Mouse (Mus musculus) liver, embryonic 14.5 days (tissue): ENCODE data around the gene Tex46. TPM values are rescaled to one million over a fixed set of nuclear protein-coding genes. Genes with fewer than 3 reads are reported as not detected.

Experiments used
- ATAC-seq: fragments of 200-750 bp; cut with Nextera tagmentation; 2 replicates; pipeline ENCODE4 v1.8.0; 2017; ENCODE audit warnings: moderate number of reproducible peaks, mild to moderate bottlenecking, moderate library complexity; ENCODE audit not compliant: insufficient read depth
- DNase-seq, 3 experiments: peaks; one replicate each; pipeline ENCODE4 v3.0.0-alpha.2; 2012 to 2013; ENCODE audit warnings: low read depth in 3 of 3, low spot score in 3 of 3
- H3K27ac ChIP-seq: fragments of 300-500 bp; sonication (generic); 2 replicates; pipeline ENCODE4 v1.5.1; 2014; ENCODE audit warnings: moderate library complexity, mild to moderate bottlenecking, control low read depth, inconsistent platforms
- H3K27me3 ChIP-seq: fragments of 300-500 bp; sonication (generic); 2 replicates; pipeline ENCODE4 v1.6.1; 2014; ENCODE audit warnings: mild to moderate bottlenecking, low read length, moderate library complexity; ENCODE audit not compliant: control insufficient read depth, insufficient read depth
- H3K36me3 ChIP-seq: fragments of 300-500 bp; sonication (generic); replicated peaks from 2 replicates; pipeline ENCODE4 v1.6.1; 2014; ENCODE audit warnings: low read depth; ENCODE audit not compliant: control insufficient read depth, insufficient read depth
- H3K4me1 ChIP-seq, 2 experiments: fragments of 200-500 bp in 1 of 2; fragments of 300-500 bp in 1 of 2; sonication (generic) in 1 of 2; replicated peaks; 2 replicates each; pipeline ENCODE4 v1.6.1; 2012 to 2014; ENCODE audit warnings: antibody characterized with exemption in 1 of 2, inconsistent platforms in 1 of 2, low read length in 1 of 2; ENCODE audit not compliant: control insufficient read depth in 2 of 2, insufficient read depth in 2 of 2
- H3K4me2 ChIP-seq: fragments of 300-500 bp; sonication (generic); 2 replicates; pipeline ENCODE4 v1.6.1; 2014; ENCODE audit warnings: low read depth, mild to moderate bottlenecking, control low read depth, moderate library complexity
- H3K4me3 ChIP-seq, 2 experiments: fragments of 200-500 bp in 1 of 2; fragments of 300-500 bp in 1 of 2; sonication (generic) in 1 of 2; 2 replicates each; pipeline ENCODE4 v1.5.1; 2012 to 2014; ENCODE audit warnings: low read depth in 2 of 2, low read length in 2 of 2, mild to moderate bottlenecking in 2 of 2, control low read depth in 1 of 2, inconsistent platforms in 1 of 2, moderate library complexity in 1 of 2; ENCODE audit not compliant: insufficient read depth in 1 of 2
- H3K9ac ChIP-seq: fragments of 300-500 bp; sonication (generic); replicated peaks from 2 replicates; pipeline ENCODE4 v1.6.1; 2014; ENCODE audit warnings: mild to moderate bottlenecking, control low read depth, moderate library complexity
- H3K9me3 ChIP-seq: fragments of 300-500 bp; sonication (generic); 2 replicates; pipeline ENCODE4 v1.6.1; 2016; ENCODE audit warnings: low read length, mixed read lengths; ENCODE audit not compliant: control insufficient read depth
- CTCF ChIP-seq: IDR thresholded peaks from 2 replicates; pipeline ENCODE4 v1.5.1; 2016; ENCODE audit warnings: antibody characterized with exemption, low read depth, control low read depth
- EP300 ChIP-seq: IDR thresholded peaks from 2 replicates; pipeline ENCODE4 v1.6.1; 2016; ENCODE audit warnings: antibody characterized with exemption, low read depth
- WGBS: fragments of 180-500 bp; shearing (Covaris S2); extraction: QIAGEN DNeasy Blood & Tissue Kit; methylation state at CpG from one replicate; pipeline ENCODE4 v1.1.7; 2014; ENCODE audit not compliant: insufficient replicate concordance; 5-methylcytosine and 5-hydroxymethylcytosine counted together
- microRNA-seq: library from miRNA; unstranded; fragments of <30 nt; microRNA quantifications from one replicate; pipeline ENCODE4, GENCODE M21; 2016
- polyA plus RNA-seq, 2 experiments: library from polyadenylated mRNA; depleted of rRNA in 1 of 2; stranded (reverse) in 1 of 2; unstranded in 1 of 2; fragments of >200 nt; fragmentation: Nextera tagmentation in 1 of 2; extraction: Ambion mirVana in 1 of 2; gene quantifications; 2 replicates each; pipeline versions ENCODE4 v1.2.1 to v1.2.3; 2012 to 2014

The Tex46 gene
- polyA plus RNA-seq, 2 experiments: not detected

DNA sequence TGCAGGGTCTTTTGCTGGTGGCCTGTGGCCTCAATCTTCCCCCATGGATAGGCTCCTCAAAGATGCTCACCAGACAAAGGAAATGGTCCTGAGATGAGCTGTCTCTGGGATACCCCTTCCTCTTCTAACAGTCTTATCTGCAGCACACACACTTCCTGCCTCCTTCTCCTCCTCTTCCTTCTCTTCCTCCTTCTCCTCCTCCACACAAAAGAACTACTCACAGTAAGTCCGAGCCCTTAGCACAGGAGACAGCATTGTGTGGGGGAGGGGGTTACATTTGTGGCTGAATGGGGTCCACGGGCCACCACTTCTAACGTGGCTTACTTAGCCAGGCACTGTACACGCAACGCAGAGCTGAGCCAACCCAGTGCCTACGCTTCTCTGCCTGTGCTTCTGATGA lies 42.8 kb downstream of the Tex46 start:
- Histone ChIP-seq H3K9me3 (no peaks in the 10 kb centered on the region), H3K27ac (no peak overlapping the region), H3K36me3 (no peaks in the 10 kb centered on the region), H3K4me2 (no peak overlapping the region), H3K4me1 (peaks cover 0 to 4% of the 10 kb centered on the region in 2 experiments; a peak in 1 of 4 replicates), H3K9ac (no peak overlapping the region), H3K4me3 (no peak overlapping the region), H3K27me3 (no peaks in the 10 kb centered on the region)
- 9% methylated on average over 6 of the region's 6 CpGs for WGBS
- DNase-seq (no peak), ATAC-seq (peak; percentile 28; the same call in 1 of the 2 replicates)
- TF ChIP-seq EP300 (no peak), CTCF (no peak)

DNA sequence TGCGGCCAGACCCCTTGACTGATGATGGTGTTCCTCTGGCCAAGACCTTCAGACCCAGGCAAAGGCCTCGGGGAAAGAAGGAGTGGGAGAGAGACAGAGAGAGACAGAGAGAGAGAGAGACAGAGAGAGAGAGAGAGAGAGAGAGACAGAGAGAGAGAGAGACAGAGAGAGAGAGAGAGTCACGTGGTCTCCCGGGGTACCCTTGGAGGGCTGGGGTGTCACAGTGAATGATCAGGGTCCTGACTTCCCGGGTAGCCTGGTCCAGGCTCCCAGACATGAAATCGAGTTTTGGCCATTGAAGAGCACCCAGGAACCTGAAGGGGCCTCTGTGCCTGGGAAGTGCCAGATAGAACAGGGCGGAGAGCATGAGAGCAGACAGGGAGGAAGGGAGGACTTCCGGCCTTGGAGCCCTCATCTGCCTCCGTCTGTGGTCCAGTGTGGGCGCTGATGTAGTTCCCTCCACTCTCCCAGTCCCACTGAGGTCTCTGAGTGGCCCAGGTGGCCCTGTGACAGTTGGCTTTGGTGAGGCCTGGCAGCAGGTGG lies 43.5 kb downstream of the Tex46 start:
- H3K27ac ChIP-seq: no peak overlapping the region
- no peak overlapping the region for H3K4me2 ChIP-seq

DNA sequence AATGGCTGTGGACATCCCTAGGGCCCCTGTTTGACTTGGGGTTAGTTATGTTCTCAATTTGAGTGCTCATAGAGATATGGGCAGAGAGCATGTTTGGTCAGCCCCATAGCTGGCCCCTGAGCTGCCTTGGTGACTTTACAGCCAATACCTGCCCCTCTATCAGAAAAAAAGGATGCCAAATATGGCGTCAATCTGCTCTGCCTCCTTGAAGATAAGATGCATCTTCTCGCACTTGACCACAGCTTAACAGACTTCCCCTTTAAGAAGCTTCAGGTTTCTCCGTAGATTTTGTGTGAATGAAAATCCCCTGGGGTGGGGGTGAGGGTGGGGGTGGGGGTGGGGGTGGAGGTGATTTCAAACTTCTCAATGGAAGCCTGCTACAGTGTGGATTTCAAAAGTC lies 47.7 kb downstream of the Tex46 start:
- H3K36me3 ChIP-seq: no peaks in the 10 kb centered on the region
- no peak overlapping the region for H3K27ac ChIP-seq
- no peak overlapping the region for H3K4me3 ChIP-seq
- H3K9me3 ChIP-seq: no peaks in the 10 kb centered on the region
- no peak for ATAC-seq
- H3K4me1 ChIP-seq: peaks cover 0 to 4% of the 10 kb centered on the region in 2 experiments; a peak in 1 of 4 replicates
- H3K4me2 ChIP-seq: no peak overlapping the region
- DNase-seq: no peak
- no peak overlapping the region for H3K9ac ChIP-seq
- 14% methylated on average over 3 of the region's 3 CpGs for WGBS
- TF ChIP-seq EP300 (no peak), CTCF (no peak)
- H3K27me3 ChIP-seq: no peaks in the 10 kb centered on the region

More for the DNA sequence above, 43.5 kb downstream of the Tex46 start:
- Histone ChIP-seq H3K9ac (no peak overlapping the region), H3K9me3 (no peaks in the 10 kb centered on the region), H3K36me3 (no peaks in the 10 kb centered on the region), H3K27me3 (no peaks in the 10 kb centered on the region), H3K4me3 (no peak overlapping the region), H3K4me1 (peaks cover 0 to 4% of the 10 kb centered on the region in 2 experiments; a peak in 1 of 4 replicates)
- WGBS: 22% methylated on average over 10 of the region's 10 CpGs
- ATAC-seq (no peak), DNase-seq (no peak)
- no peak for TF ChIP-seq CTCF
- TF ChIP-seq EP300: no peak

Small RNAs within 50 kb of the gene (microRNA-seq; reads per million reads assigned to microRNA genes)
- not detected for gene Gm22180

Other genes with a start within 250 kb of the Tex46 start
- gene Htr1d, start 186.9 kb upstream of the Tex46 start, polyA plus RNA-seq (2012; rRNA removed): not detected in 2 replicates
- not detected in 2 replicates for gene Htr1d, start 186.9 kb upstream of the Tex46 start, polyA plus RNA-seq (2014; fragmentation: Nextera tagmentation; extraction: Ambion mirVana)
- 0.03 and 0.08 TPM in 2 replicates for gene 6030445D17Rik, start 148.2 kb upstream of the Tex46 start, polyA plus RNA-seq (2012; rRNA removed)
- gene 6030445D17Rik, start 148.2 kb upstream of the Tex46 start, polyA plus RNA-seq (2014; fragmentation: Nextera tagmentation; extraction: Ambion mirVana): 0.08 and 0.23 TPM in 2 replicates
- 1.6 and 1.8 TPM in 2 replicates for gene Luzp1, start 140.7 kb upstream of the Tex46 start, polyA plus RNA-seq (2012; rRNA removed)
- 6.8 and 8.2 TPM in 2 replicates for gene Luzp1, start 140.7 kb upstream of the Tex46 start, polyA plus RNA-seq (2014; fragmentation: Nextera tagmentation; extraction: Ambion mirVana)
- 15.3 and 17.8 TPM in 2 replicates for gene Kdm1a, start 7.7 kb upstream of the Tex46 start, polyA plus RNA-seq (2012; rRNA removed)
- 12.0 and 14.0 TPM in 2 replicates for gene Kdm1a, start 7.7 kb upstream of the Tex46 start, polyA plus RNA-seq (2014; fragmentation: Nextera tagmentation; extraction: Ambion mirVana)
- 0.01 TPM in 1 of 2 replicates, not detected in the other for gene Lactbl1, start 12.2 kb downstream of the Tex46 start, polyA plus RNA-seq (2012; rRNA removed)
- gene Lactbl1, start 12.2 kb downstream of the Tex46 start, polyA plus RNA-seq (2014; fragmentation: Nextera tagmentation; extraction: Ambion mirVana): not detected in 2 replicates
- gene Ephb2, start 225.6 kb downstream of the Tex46 start, polyA plus RNA-seq (2012; rRNA removed): 0.41 and 0.47 TPM in 2 replicates
- 0.11 and 0.17 TPM in 2 replicates for gene Ephb2, start 225.6 kb downstream of the Tex46 start, polyA plus RNA-seq (2014; fragmentation: Nextera tagmentation; extraction: Ambion mirVana)